Comparison of ENCODE assay signal across 26 mouse cellular contexts in genomic region chr13:70092886-70093285, GRCm38 (mm10).
DNase-seq lines count a peak whose midpoint lies in the region; ATAC-seq and TF ChIP-seq lines count a peak whose summit lies in the region.
"Had no signal": no experiment of that assay in that cellular context is flagged by ENCODE, and none has a peak within 500 bp of the region (broad histone marks: within the 10 kb centered on the region; RNA-seq: fewer than 3 reads in every experiment).

No protein-coding gene starts in this region.

- H3K36me3 ChIP-seq in forebrain, embryonic 15.5 days: no peaks in the 10 kb centered on the region
- H3K36me3 ChIP-seq in forebrain, embryonic 10.5 days (replicated peaks): no peaks in the 10 kb centered on the region
- H3K36me3 ChIP-seq in limb, embryonic 14.5 days (ENCODE audit: control insufficient read depth, insufficient read depth, low read length): no peaks in the 10 kb centered on the region
- H3K36me3 ChIP-seq: heart, embryonic 12.5 days; heart, embryonic 15.5 days; hindbrain, embryonic 10.5 days; hindbrain, embryonic 13.5 days; intestine, embryonic 15.5 days had no signal

- H3K9me3 ChIP-seq in forebrain, embryonic 15.5 days: no peaks in the 10 kb centered on the region
- no peaks in the 10 kb centered on the region for H3K9me3 ChIP-seq in forebrain, embryonic 10.5 days
- H3K9me3 ChIP-seq in limb, embryonic 14.5 days (ENCODE audit: control insufficient read depth, low read length): no peaks in the 10 kb centered on the region
- H3K9me3 ChIP-seq: forebrain, embryonic 13.5 days; heart, embryonic 12.5 days; heart, embryonic 15.5 days; hindbrain, embryonic 10.5 days; hindbrain, embryonic 13.5 days; intestine, embryonic 15.5 days had no signal

- H3K27ac ChIP-seq in forebrain, embryonic 15.5 days (replicated peaks): peak overlapping the region; percentile 63
- H3K27ac ChIP-seq in forebrain, embryonic 10.5 days: no peak overlapping the region
- H3K27ac ChIP-seq in limb, embryonic 14.5 days (replicated peaks; ENCODE audit: low read depth, low read length): no peak overlapping the region
- H3K27ac ChIP-seq: forebrain, embryonic 13.5 days; gastrocnemius, adult 2 months; heart, embryonic 15.5 days; hindbrain, embryonic 10.5 days; hindbrain, embryonic 13.5 days; intestine, embryonic 15.5 days had no signal

- H3K4me3 ChIP-seq in forebrain, embryonic 15.5 days: no peak overlapping the region
- H3K4me3 ChIP-seq in forebrain, embryonic 10.5 days: no peak overlapping the region
- no peak overlapping the region for H3K4me3 ChIP-seq in limb, embryonic 14.5 days (replicated peaks; ENCODE audit: low read length)
- H3K4me3 ChIP-seq: erythroblast, embryonic 14.5 days; forebrain, embryonic 13.5 days; gastrocnemius, adult 2 months; heart, embryonic 12.5 days; heart, embryonic 15.5 days; hindbrain, embryonic 10.5 days; hindbrain, embryonic 13.5 days; intestine, embryonic 15.5 days had no signal

- TF ChIP-seq POLR2A in limb, embryonic 14.5 days (IDR thresholded peaks at IDR 0.05; ENCODE audit: borderline replicate concordance, extremely low read depth, insufficient read depth, insufficient read length): no peak

- H3K27me3 ChIP-seq in forebrain, embryonic 15.5 days: no peaks in the 10 kb centered on the region
- H3K27me3 ChIP-seq in forebrain, embryonic 10.5 days (ENCODE audit: poor library complexity, severe bottlenecking): no peaks in the 10 kb centered on the region
- H3K27me3 ChIP-seq in limb, embryonic 14.5 days (ENCODE audit: control insufficient read depth, insufficient read depth, low read length): no peaks in the 10 kb centered on the region
- H3K27me3 ChIP-seq: forebrain, embryonic 13.5 days; heart, embryonic 12.5 days; heart, embryonic 15.5 days; hindbrain, embryonic 13.5 days; intestine, embryonic 15.5 days had no signal

- H3K4me1 ChIP-seq in forebrain, embryonic 15.5 days: peaks cover 34% of the 10 kb centered on the region
- H3K4me1 ChIP-seq in forebrain, embryonic 10.5 days: peaks cover 14% of the 10 kb centered on the region
- H3K4me1 ChIP-seq in limb, embryonic 14.5 days (ENCODE audit: control insufficient read depth, insufficient read depth, low read length): peaks cover 10% of the 10 kb centered on the region; the same call in 1 of the 2 replicates
- H3K4me1 ChIP-seq: heart, embryonic 12.5 days; heart, embryonic 15.5 days; intestine, embryonic 15.5 days had no signal

- no peak for DNase-seq in forebrain, embryonic 10.5 days (ENCODE audit: extremely low spot score, low spot score)
- DNase-seq in testis, postnatal 14 days (ENCODE audit: low spot score): peak; percentile 36
- DNase-seq in testis, postnatal 10 days (ENCODE audit: low spot score): no peak
- DNase-seq in limb, embryonic 14.5 days (ENCODE audit: low spot score): peak; percentile 58
- DNase-seq: adrenal gland, adult 8-10 months; adrenal gland, postnatal 25 days; cerebellum, adult 11-12 months; cerebellum, adult 8-10 months; cerebellum, postnatal 10 days; cerebellum, postnatal 36 days; forebrain, postnatal 0 days; gastrocnemius, adult 2 months; gastrocnemius, postnatal 14 days; heart, postnatal 10 days; heart, postnatal 36 days had no signal

- H3K9ac ChIP-seq in forebrain, embryonic 15.5 days (replicated peaks): no peak overlapping the region
- H3K9ac ChIP-seq in limb, embryonic 14.5 days (ENCODE audit: low read depth, low read length, severe bottlenecking): no peak overlapping the region
- H3K9ac ChIP-seq: forebrain, embryonic 13.5 days; forebrain, postnatal 0 days; heart, embryonic 12.5 days; heart, embryonic 15.5 days; hindbrain, embryonic 13.5 days; intestine, embryonic 15.5 days had no signal

- ATAC-seq in forebrain, embryonic 15.5 days (replicated peaks): no peak
- ATAC-seq in limb, embryonic 14.5 days (ENCODE audit: low FRiP score, low read depth): no peak
- no peak for ATAC-seq in activated CD4-positive, CD25-positive, alpha-beta regulatory T cell, adult 4 months
- ATAC-seq: CD4-positive, CD25-positive, alpha-beta regulatory T cell, adult 4 months; forebrain, embryonic 13.5 days; forebrain, postnatal 0 days; hindbrain, embryonic 16.5 days; intestine, embryonic 15.5 days had no signal

- 85% methylated on average over 4 of the region's 4 CpGs for WGBS in forebrain, embryonic 15.5 days
- WGBS in forebrain, embryonic 10.5 days: 86% methylated on average over 4 of the region's 4 CpGs
- 31% methylated on average over 4 of the region's 4 CpGs for WGBS in limb, embryonic 14.5 days

- H3K4me2 ChIP-seq in forebrain, embryonic 15.5 days (replicated peaks): no peak overlapping the region
- H3K4me2 ChIP-seq in limb, embryonic 14.5 days (replicated peaks; ENCODE audit: low read depth, low read length, severe bottlenecking): no peak overlapping the region
- H3K4me2 ChIP-seq: forebrain, embryonic 13.5 days; heart, embryonic 12.5 days; heart, embryonic 15.5 days; hindbrain, embryonic 13.5 days; intestine, embryonic 15.5 days had no signal

Comparison
In these comparisons a context has a peak if more than half of its experiments do, and no peak if none do; other contexts are left out.
1. DNase-seq: peak in testis, postnatal 14 days (single experiment) and limb, embryonic 14.5 days (single experiment); none in forebrain, embryonic 10.5 days (single experiment) and testis, postnatal 10 days (single experiment).